Mouse (Mus musculus) hindbrain, postnatal 0 days (tissue): ENCODE results near the gene Rem1. TPM values are rescaled to one million over a fixed set of nuclear protein-coding genes. Genes with fewer than 3 reads are reported as not detected.
A peak's percentile ranks its signal among the peaks of the same experiment; 100 is the strongest.

Source experiments
- ATAC-seq: fragments of 200-750 bp; cut with Nextera tagmentation; 2 replicates; pipeline ENCODE4 v1.8.0; 2017; ENCODE audit warnings: mild to moderate bottlenecking, moderate TSS enrichment, moderate library complexity
- DNase-seq: peaks from one replicate; pipeline ENCODE4 v3.0.0-alpha.2; 2015; ENCODE audit warnings: low spot score
- H3K27ac ChIP-seq: fragments of 300-500 bp; sonication (generic); 2 replicates; pipeline ENCODE4 v1.5.1; 2014; ENCODE audit warnings: mild to moderate bottlenecking
- H3K27me3 ChIP-seq: fragments of 300-500 bp; sonication (generic); 2 replicates; pipeline ENCODE4 v1.6.1; 2014; ENCODE audit warnings: low read length, mixed read lengths; ENCODE audit not compliant: insufficient read depth
- H3K36me3 ChIP-seq: fragments of 300-500 bp; sonication (generic); 2 replicates; pipeline ENCODE4 v1.6.1; 2014; ENCODE audit warnings: low read length, mixed read lengths; ENCODE audit not compliant: insufficient read depth
- H3K4me1 ChIP-seq: fragments of 300-500 bp; sonication (generic); 2 replicates; pipeline ENCODE4 v1.6.1; 2014; ENCODE audit warnings: antibody characterized with exemption, low read length, mixed read lengths; ENCODE audit not compliant: insufficient read depth
- H3K4me2 ChIP-seq: fragments of 300-500 bp; sonication (generic); 2 replicates; pipeline ENCODE4 v1.6.1; 2014; ENCODE audit warnings: low read depth, mild to moderate bottlenecking, low read length, moderate library complexity, mixed read lengths
- H3K4me3 ChIP-seq: fragments of 300-500 bp; sonication (generic); 2 replicates; pipeline ENCODE4 v1.5.1; 2014; ENCODE audit warnings: low read length
- H3K9ac ChIP-seq: fragments of 300-500 bp; sonication (generic); replicated peaks from 2 replicates; pipeline ENCODE4 v1.6.1; 2014; ENCODE audit warnings: mild to moderate bottlenecking, low read length, moderate library complexity, mixed read lengths
- H3K9me3 ChIP-seq: fragments of 300-500 bp; sonication (generic); 2 replicates; pipeline ENCODE4 v1.6.1; 2016; ENCODE audit warnings: low read length, mixed read lengths
- CTCF ChIP-seq: IDR thresholded peaks from 2 replicates; pipeline ENCODE4 v1.5.1; 2016; ENCODE audit warnings: antibody characterized with exemption, control low read depth, low read depth
- WGBS: fragments of 180-500 bp; shearing (Covaris S2); extraction: QIAGEN DNeasy Blood & Tissue Kit; methylation state at CpG from one replicate; pipeline ENCODE4 v1.1.7; 2014; 5-methylcytosine and 5-hydroxymethylcytosine counted together
- polyA plus RNA-seq: library from polyadenylated mRNA; unstranded; fragments of >200 nt; fragmentation: Nextera tagmentation; extraction: Ambion mirVana; gene quantifications from 2 replicates; pipeline ENCODE4 v1.2.1, GENCODE M21; 2015
- total RNA-seq: library from RNA; depleted of rRNA; stranded (reverse); fragments of >200 nt; gene quantifications from 2 replicates; pipeline ENCODE4 v1.2.3, GENCODE M21; 2014

Rem1 gene
- total and polyA plus RNA-seq, 2 experiments from 2014 or later, result 0.65 to 1.0 TPM

GRCm38 (mm10) chr2:152615563-152615962 lies 11.2 kb upstream of the Rem1 start:
- no peak overlapping the region for H3K27ac ChIP-seq
- H3K4me1 ChIP-seq, result no peaks in the 10 kb centered on the region
- no peaks in the 10 kb centered on the region for H3K36me3 ChIP-seq
- no peaks in the 10 kb centered on the region for H3K9me3 ChIP-seq
- DNase-seq, result peak; percentile 90
- peak; percentile 92 for TF ChIP-seq CTCF
- no peak overlapping the region for H3K9ac ChIP-seq
- peak; percentile 64 for ATAC-seq
- no peaks in the 10 kb centered on the region for H3K27me3 ChIP-seq
- H3K4me3 ChIP-seq, result no peak overlapping the region
- no peak overlapping the region for H3K4me2 ChIP-seq
- 13% methylated on average over 7 of the region's 7 CpGs for WGBS

- 86% methylated on average over 6 of the region's 6 CpGs for WGBS
- no peak overlapping the region for H3K9ac ChIP-seq
- H3K4me1 ChIP-seq, result no peaks in the 10 kb centered on the region
- no peak for TF ChIP-seq CTCF
- ATAC-seq (no peak), DNase-seq (no peak)
- H3K4me3 ChIP-seq, result no peak overlapping the region
- H3K27ac ChIP-seq, result no peak overlapping the region
- no peaks in the 10 kb centered on the region for H3K9me3 ChIP-seq
- no peak overlapping the region for H3K4me2 ChIP-seq
- no peaks in the 10 kb centered on the region for H3K27me3 ChIP-seq
- H3K36me3 ChIP-seq, result no peaks in the 10 kb centered on the region
Measured at GRCm38 (mm10) chr2:152616470-152616869, 10.3 kb upstream of the Rem1 start.

GRCm38 (mm10) chr2:152617374-152617773 lies 9.4 kb upstream of the Rem1 start:
- TF ChIP-seq CTCF, result peak; percentile 52
- Histone ChIP-seq H3K9me3 (no peaks in the 10 kb centered on the region), H3K4me2 (no peak overlapping the region), H3K27ac (no peak overlapping the region), H3K4me3 (no peak overlapping the region), H3K27me3 (no peaks in the 10 kb centered on the region), H3K36me3 (no peaks in the 10 kb centered on the region), H3K4me1 (no peaks in the 10 kb centered on the region), H3K9ac (no peak overlapping the region)
- 67% methylated on average over 5 of the region's 5 CpGs for WGBS
- ATAC-seq (no peak), DNase-seq (no peak)

GRCm38 (mm10) chr2:152620367-152621134 lies 6.2 kb upstream of the Rem1 start:
- WGBS, result 67% methylated on average over 9 of the region's 9 CpGs
- ATAC-seq (no peak), DNase-seq (no peak)
- H3K4me3 ChIP-seq, result no peak overlapping the region
- no peaks in the 10 kb centered on the region for H3K9me3 ChIP-seq
- no peaks in the 10 kb centered on the region for H3K4me1 ChIP-seq
- H3K4me2 ChIP-seq, result no peak overlapping the region
- H3K27me3 ChIP-seq, result no peaks in the 10 kb centered on the region
- H3K9ac ChIP-seq, result no peak overlapping the region
- no peak for TF ChIP-seq CTCF
- no peaks in the 10 kb centered on the region for H3K36me3 ChIP-seq
- H3K27ac ChIP-seq, result no peak overlapping the region

GRCm38 (mm10) chr2:152622151-152622550 lies 4.6 kb upstream of the Rem1 start:
- TF ChIP-seq CTCF, result no peak
- H3K9me3 ChIP-seq, result no peaks in the 10 kb centered on the region
- no peak overlapping the region for H3K9ac ChIP-seq
- WGBS, result 91% methylated on average over 13 of the region's 13 CpGs
- 0 out of 2 replicates have a peak, but pooled peaks cover 4% of the 10 kb centered on the region for H3K27me3 ChIP-seq
- H3K4me3 ChIP-seq, result no peak overlapping the region
- H3K36me3 ChIP-seq, result no peaks in the 10 kb centered on the region
- H3K4me2 ChIP-seq, result no peak overlapping the region
- no peak for DNase-seq
- ATAC-seq, result no peak
- H3K27ac ChIP-seq, result no peak overlapping the region
- H3K4me1 ChIP-seq, result 0 out of 2 replicates have a peak, but pooled peaks cover 4% of the 10 kb centered on the region

GRCm38 (mm10) chr2:152622953-152623352 lies 3.8 kb upstream of the Rem1 start, which contains the start of gene Defb25:
TSS of gene Defb25 (minus strand) at chr2:152623053.
- no peak within 1 kb of the TSS for H3K9ac ChIP-seq
- 0 out of 2 replicates have a peak, but pooled peaks cover 4% of the 10 kb centered on the region for H3K4me1 ChIP-seq
- H3K4me2 ChIP-seq, result no peak within 1 kb of the TSS
- no peaks in the 10 kb centered on the region for H3K9me3 ChIP-seq
- 81% methylated on average over 7 of the region's 7 CpGs for WGBS
- H3K36me3 ChIP-seq, result no peaks in the 10 kb centered on the region
- H3K27ac ChIP-seq, result no peak within 1 kb of the TSS
- H3K27me3 ChIP-seq, result peaks cover 10% of the 10 kb centered on the region; the same call in 1 of the 2 replicates
- no peak for TF ChIP-seq CTCF
- ATAC-seq, result no peak
- H3K4me3 ChIP-seq, result no peak within 1 kb of the TSS
- no peak for DNase-seq

- Histone ChIP-seq H3K4me1 (0 out of 2 replicates have a peak, but pooled peaks cover 4% of the 10 kb centered on the region), H3K9me3 (no peaks in the 10 kb centered on the region)
Measured at GRCm38 (mm10) chr2:152624566-152624965, 2.2 kb upstream of the Rem1 start.

More at GRCm38 (mm10) chr2:152624566-152624965, 2.2 kb upstream of the Rem1 start:
- peaks cover 16% of the 10 kb centered on the region; the same call in 1 of the 2 replicates for H3K27me3 ChIP-seq
- DNase-seq (no peak), ATAC-seq (no peak)
- H3K36me3 ChIP-seq, result no peaks in the 10 kb centered on the region
- no peak overlapping the region for H3K4me3 ChIP-seq
- no peak overlapping the region for H3K4me2 ChIP-seq
- 87% methylated on average over 2 of the region's 2 CpGs for WGBS
- no peak overlapping the region for H3K27ac ChIP-seq
- no peak overlapping the region for H3K9ac ChIP-seq
- TF ChIP-seq CTCF, result no peak
